Mouse (Mus musculus) heart, embryonic 16.5 days (tissue): ENCODE measurements around the gene Gja1. TPM values are rescaled to one million over a fixed set of nuclear protein-coding genes. Genes with fewer than 3 reads are reported as not detected.
"Not testable (repeated sequence)": the region's sequence is repeated elsewhere in the genome, so short reads cannot be mapped to it uniquely, and the experiment has no call there.

Experiments used
- ATAC-seq: fragments of 200-750 bp; cut with Nextera tagmentation; replicated peaks from 2 replicates; pipeline ENCODE4 v1.8.0; 2017; ENCODE audit warnings: moderate number of reproducible peaks; ENCODE audit not compliant: insufficient read depth, low FRiP score; ENCODE audit errors: extremely low read depth
- H3K27ac ChIP-seq: fragments of 300-500 bp; sonication (generic); 2 replicates; pipeline ENCODE4 v1.5.1; 2014; ENCODE audit warnings: mild to moderate bottlenecking, low read length, control low read depth, moderate library complexity
- H3K27me3 ChIP-seq: fragments of 300-500 bp; sonication (generic); 2 replicates; pipeline ENCODE4 v1.6.1; 2014; ENCODE audit warnings: low read length, mixed read lengths; ENCODE audit not compliant: control insufficient read depth, insufficient read depth
- H3K36me3 ChIP-seq: fragments of 300-500 bp; sonication (generic); 2 replicates; pipeline ENCODE4 v1.6.1; 2014; ENCODE audit not compliant: control insufficient read depth, insufficient read depth
- H3K4me1 ChIP-seq: fragments of 300-500 bp; sonication (generic); 2 replicates; pipeline ENCODE4 v1.6.1; 2014; ENCODE audit warnings: low read length, mixed read lengths; ENCODE audit not compliant: control insufficient read depth, insufficient read depth
- H3K4me2 ChIP-seq: fragments of 300-500 bp; sonication (generic); 2 replicates; pipeline ENCODE4 v1.6.1; 2014; ENCODE audit warnings: low read depth, mild to moderate bottlenecking, control low read depth, low read length
- H3K4me3 ChIP-seq: fragments of 300-500 bp; sonication (generic); 2 replicates; pipeline ENCODE4 v1.5.1; 2014; ENCODE audit warnings: mild to moderate bottlenecking, control low read depth, low read length
- H3K9ac ChIP-seq: fragments of 300-500 bp; sonication (generic); 2 replicates; pipeline ENCODE4 v1.6.1; 2014; ENCODE audit warnings: low read length, control low read depth
- H3K9me3 ChIP-seq: fragments of 300-500 bp; sonication (generic); replicated peaks from 2 replicates; pipeline ENCODE4 v1.6.1; 2016; ENCODE audit warnings: low read length; ENCODE audit not compliant: control insufficient read depth
- WGBS: fragments of 180-500 bp; shearing (Covaris S2); extraction: QIAGEN DNeasy Blood & Tissue Kit; methylation state at CpG from one replicate; pipeline ENCODE4 v1.1.7; 2014; 5-methylcytosine and 5-hydroxymethylcytosine counted together
- polyA plus RNA-seq: library from polyadenylated mRNA; unstranded; fragments of >200 nt; fragmentation: Nextera tagmentation; extraction: Ambion mirVana; gene quantifications from 2 replicates; pipeline ENCODE4 v1.2.1, GENCODE M21; 2015

Gja1 gene
- polyA plus RNA-seq, 1 experiment from 2014 or later, result 471 TPM

GRCm38 (mm10) chr10:56378648-56379254, 1.6 kb downstream of the Gja1 start:
- peaks cover 14% of the 10 kb centered on the region for H3K4me1 ChIP-seq
- peak overlapping the region; percentile 85 for H3K9ac ChIP-seq
- H3K4me2 ChIP-seq, result peak overlapping the region; percentile 59
- under 1% methylated on average over 35 of the region's 35 CpGs for WGBS
- H3K4me3 ChIP-seq, result peak overlapping the region; percentile 68
- peaks cover 2% of the 10 kb centered on the region; the same call in 1 of the 2 replicates for H3K36me3 ChIP-seq
- peak; percentile 40; the same call in 1 of the 2 replicates for ATAC-seq
- H3K9me3 ChIP-seq, result no peaks in the 10 kb centered on the region
- H3K27ac ChIP-seq, result peak overlapping the region; percentile 96
- H3K27me3 ChIP-seq, result no peaks in the 10 kb centered on the region

- no peak for ATAC-seq
- Histone ChIP-seq H3K27ac (peak overlapping the region; percentile 96), H3K27me3 (no peaks in the 10 kb centered on the region), H3K9ac (peak overlapping the region; percentile 85), H3K4me1 (peaks cover 14% of the 10 kb centered on the region), H3K9me3 (no peaks in the 10 kb centered on the region), H3K4me3 (peak overlapping the region; percentile 68), H3K36me3 (peaks cover 4% of the 10 kb centered on the region; the same call in 1 of the 2 replicates), H3K4me2 (peak overlapping the region; percentile 59)
- 6% methylated on average over 7 of the region's 7 CpGs for WGBS
These were observed 2.6 kb downstream of the Gja1 start for GRCm38 (mm10) chr10:56379720-56380119.

- Histone ChIP-seq H3K36me3 (peaks cover 43% of the 10 kb centered on the region), H3K4me2 (peak overlapping the region; percentile 66)
These were observed 8.3 kb downstream of the Gja1 start for GRCm38 (mm10) chr10:56385195-56386109.

GRCm38 (mm10) chr10:56393095-56393784, 16.1 kb downstream of the Gja1 start:
- H3K4me3 ChIP-seq, result no peak overlapping the region
- ATAC-seq, result no peak
- H3K27ac ChIP-seq, result no peak overlapping the region
- no peak overlapping the region for H3K9ac ChIP-seq
- no peaks in the 10 kb centered on the region for H3K27me3 ChIP-seq
- no peaks in the 10 kb centered on the region for H3K9me3 ChIP-seq
- no peak overlapping the region for H3K4me2 ChIP-seq
- 70% methylated on average over 6 of the region's 6 CpGs for WGBS
- peaks cover 6% of the 10 kb centered on the region; the same call in 1 of the 2 replicates for H3K4me1 ChIP-seq
- H3K36me3 ChIP-seq, result peaks cover 29% of the 10 kb centered on the region

More at GRCm38 (mm10) chr10:56385195-56386109, 8.3 kb downstream of the Gja1 start:
- H3K9ac ChIP-seq, result peak overlapping the region; percentile 57
- H3K4me1 ChIP-seq, result peaks cover 22% of the 10 kb centered on the region
- H3K27ac ChIP-seq, result peak overlapping the region; percentile 81
- H3K9me3 ChIP-seq, result no peaks in the 10 kb centered on the region
- H3K27me3 ChIP-seq, result no peaks in the 10 kb centered on the region
- 42% methylated on average over 13 of the region's 13 CpGs for WGBS
- ATAC-seq, result no peak
- H3K4me3 ChIP-seq, result peak overlapping the region; percentile 43

GRCm38 (mm10) chr10:56393815-56394417, 16.8 kb downstream of the Gja1 start:
- WGBS, result 96% methylated on average over 6 of the region's 7 CpGs
- not testable (repeated sequence) for H3K4me1 ChIP-seq, ATAC-seq

GRCm38 (mm10) chr10:56397875-56398274, 20.7 kb downstream of the Gja1 start:
- H3K9ac ChIP-seq, result no peak overlapping the region
- no peak overlapping the region for H3K27ac ChIP-seq
- no peaks in the 10 kb centered on the region for H3K9me3 ChIP-seq
- no peaks in the 10 kb centered on the region for H3K4me1 ChIP-seq
- WGBS, result 85% methylated on average over 8 of the region's 8 CpGs
- no peaks in the 10 kb centered on the region for H3K27me3 ChIP-seq
- no peak overlapping the region for H3K4me2 ChIP-seq
- no peaks in the 10 kb centered on the region for H3K36me3 ChIP-seq
- ATAC-seq, result no peak
- H3K4me3 ChIP-seq, result no peak overlapping the region

More at GRCm38 (mm10) chr10:56393815-56394417, 16.8 kb downstream of the Gja1 start:
- not testable (repeated sequence) for H3K4me3 ChIP-seq, H3K27me3 ChIP-seq, H3K4me2 ChIP-seq, H3K9ac ChIP-seq, H3K27ac ChIP-seq, H3K9me3 ChIP-seq
- peaks cover 22% of the 10 kb centered on the region for H3K36me3 ChIP-seq

- Histone ChIP-seq H3K4me3 (no peak overlapping the region), H3K4me2 (no peak overlapping the region), H3K36me3 (no peaks in the 10 kb centered on the region), H3K27me3 (no peaks in the 10 kb centered on the region), H3K27ac (no peak overlapping the region), H3K9me3 (no peaks in the 10 kb centered on the region), H3K9ac (no peak overlapping the region), H3K4me1 (no peaks in the 10 kb centered on the region)
- WGBS, result 85% methylated on average over 2 of the region's 2 CpGs
- no peak for ATAC-seq
These were observed 21.2 kb downstream of the Gja1 start for GRCm38 (mm10) chr10:56398310-56398709.

GRCm38 (mm10) chr10:56401396-56401795, 24.3 kb downstream of the Gja1 start:
- not testable (repeated sequence) for H3K9me3 ChIP-seq, H3K4me1 ChIP-seq, H3K27ac ChIP-seq, ATAC-seq, H3K27me3 ChIP-seq, H3K36me3 ChIP-seq, H3K4me2 ChIP-seq, H3K4me3 ChIP-seq, H3K9ac ChIP-seq
- WGBS, result 92% methylated on average over 8 of the region's 8 CpGs
